10 mouse cellular contexts compared by ENCODE assay signal in genomic region chr6:142938549-142939345, GRCm38 (mm10). TPM values are rescaled to one million over a fixed set of nuclear protein-coding genes. Genes with fewer than 3 reads are reported as not detected.
DNase-seq lines count a peak whose midpoint lies in the region; ATAC-seq and TF ChIP-seq lines count a peak whose summit lies in the region.
"Had no signal": no experiment of that assay in that cellular context is flagged by ENCODE, and none has a peak within 500 bp of the region (broad histone marks: within the 10 kb centered on the region; RNA-seq: fewer than 3 reads in every experiment).

No protein-coding gene starts in this region.

- no peak for DNase-seq in hindbrain, embryonic 10.5 days (ENCODE audit: low spot score)
- DNase-seq in hindbrain, embryonic 11.5 days (ENCODE audit: low spot score): no peak
- DNase-seq in embryonic facial prominence, embryonic 10.5 days (ENCODE audit: low spot score): no peak
- DNase-seq in midbrain, postnatal 0 days (ENCODE audit: low spot score): peak; percentile 63
- no peak for DNase-seq in T-cell, adult 2 months (ENCODE audit: low spot score)
- DNase-seq in liver, postnatal 0 days: no peak
- DNase-seq in gastrocnemius, postnatal 36 days: no peak
- DNase-seq: thymus, adult 2 months had no signal

- no peak for ATAC-seq in hindbrain, embryonic 11.5 days (ENCODE audit: low FRiP score)
- peak; percentile 65; the same call in 1 of the 2 replicates for ATAC-seq in kidney, embryonic 16.5 days (ENCODE audit: low FRiP score, low TSS enrichment)
- no peak for ATAC-seq in midbrain, postnatal 0 days (ENCODE audit: low FRiP score)
- ATAC-seq in liver, postnatal 0 days: no peak

- H3K4me3 ChIP-seq in hindbrain, embryonic 10.5 days: no peak overlapping the region
- H3K4me3 ChIP-seq in hindbrain, embryonic 11.5 days (ENCODE audit: low read depth, low read length): no peak overlapping the region
- H3K4me3 ChIP-seq in embryonic facial prominence, embryonic 10.5 days: no peak overlapping the region
- no peak overlapping the region for H3K4me3 ChIP-seq in kidney, embryonic 16.5 days (ENCODE audit: low read length)
- H3K4me3 ChIP-seq in midbrain, postnatal 0 days (ENCODE audit: low read depth, low read length): no peak overlapping the region
- H3K4me3 ChIP-seq in liver, postnatal 0 days (ENCODE audit: low read depth, low read length): no peak overlapping the region
- H3K4me3 ChIP-seq: limb, embryonic 13.5 days had no signal

- no peak for TF ChIP-seq EP300 in liver, postnatal 0 days (IDR thresholded peaks at IDR 0.05; ENCODE audit: low read depth)

- no peak overlapping the region for H3K4me2 ChIP-seq in hindbrain, embryonic 11.5 days (replicated peaks; ENCODE audit: low read depth, low read length)
- no peak overlapping the region for H3K4me2 ChIP-seq in kidney, embryonic 16.5 days (replicated peaks; ENCODE audit: low read depth, low read length)
- no peak overlapping the region for H3K4me2 ChIP-seq in midbrain, postnatal 0 days (ENCODE audit: low read depth, low read length, poor library complexity, severe bottlenecking)
- no peak overlapping the region for H3K4me2 ChIP-seq in liver, postnatal 0 days (ENCODE audit: low read depth, low read length)
- H3K4me2 ChIP-seq: limb, embryonic 13.5 days had no signal

- H3K4me1 ChIP-seq in hindbrain, embryonic 10.5 days (replicated peaks): peaks cover 6% of the 10 kb centered on the region; the same call in 1 of the 2 replicates
- H3K4me1 ChIP-seq in hindbrain, embryonic 11.5 days (replicated peaks; ENCODE audit: control insufficient read depth, insufficient read depth, low read length): no peaks in the 10 kb centered on the region
- no peaks in the 10 kb centered on the region for H3K4me1 ChIP-seq in embryonic facial prominence, embryonic 10.5 days
- 0 out of 2 replicates have a peak, but pooled peaks cover 4% of the 10 kb centered on the region for H3K4me1 ChIP-seq in kidney, embryonic 16.5 days (ENCODE audit: insufficient read depth, low read length)
- 0 out of 2 replicates have a peak, but pooled peaks cover 2% of the 10 kb centered on the region for H3K4me1 ChIP-seq in midbrain, postnatal 0 days (ENCODE audit: insufficient read depth, low read length)
- no peaks in the 10 kb centered on the region for H3K4me1 ChIP-seq in liver, postnatal 0 days (ENCODE audit: insufficient read depth)
- H3K4me1 ChIP-seq: limb, embryonic 13.5 days had no signal

- no peak overlapping the region for H3K9ac ChIP-seq in hindbrain, embryonic 11.5 days (ENCODE audit: low read depth, low read length)
- H3K9ac ChIP-seq in kidney, embryonic 16.5 days (replicated peaks; ENCODE audit: low read length): no peak overlapping the region
- H3K9ac ChIP-seq in midbrain, postnatal 0 days (replicated peaks; ENCODE audit: low read length, poor library complexity, severe bottlenecking): no peak overlapping the region
- H3K9ac ChIP-seq in liver, postnatal 0 days (replicated peaks): no peak overlapping the region
- H3K9ac ChIP-seq: limb, embryonic 13.5 days had no signal

- H3K27ac ChIP-seq in hindbrain, embryonic 10.5 days: peak overlapping the region; percentile 60; the same call in 1 of the 2 replicates
- H3K27ac ChIP-seq in hindbrain, embryonic 11.5 days (ENCODE audit: low read depth, low read length): no peak overlapping the region
- peak overlapping the region; percentile 35; the same call in 1 of the 2 replicates for H3K27ac ChIP-seq in embryonic facial prominence, embryonic 10.5 days (replicated peaks)
- H3K27ac ChIP-seq in kidney, embryonic 16.5 days (ENCODE audit: low read length): peak overlapping the region; percentile 40; the same call in 1 of the 2 replicates
- H3K27ac ChIP-seq in midbrain, postnatal 0 days (ENCODE audit: low read depth, low read length): no peak overlapping the region
- no peak overlapping the region for H3K27ac ChIP-seq in liver, postnatal 0 days (ENCODE audit: low read depth)
- H3K27ac ChIP-seq: limb, embryonic 13.5 days had no signal

- no peaks in the 10 kb centered on the region for H3K36me3 ChIP-seq in hindbrain, embryonic 10.5 days
- H3K36me3 ChIP-seq in hindbrain, embryonic 11.5 days (ENCODE audit: control insufficient read depth, insufficient read depth, low read length): no peaks in the 10 kb centered on the region
- H3K36me3 ChIP-seq in embryonic facial prominence, embryonic 10.5 days (replicated peaks): no peaks in the 10 kb centered on the region
- no peaks in the 10 kb centered on the region for H3K36me3 ChIP-seq in kidney, embryonic 16.5 days (ENCODE audit: insufficient read depth, low read length)
- H3K36me3 ChIP-seq in midbrain, postnatal 0 days (ENCODE audit: insufficient read depth, low read length): no peaks in the 10 kb centered on the region
- no peaks in the 10 kb centered on the region for H3K36me3 ChIP-seq in liver, postnatal 0 days (replicated peaks; ENCODE audit: insufficient read depth, low read length)
- H3K36me3 ChIP-seq: limb, embryonic 13.5 days had no signal

- H3K9me3 ChIP-seq in hindbrain, embryonic 10.5 days: no peaks in the 10 kb centered on the region
- no peaks in the 10 kb centered on the region for H3K9me3 ChIP-seq in hindbrain, embryonic 11.5 days (ENCODE audit: control insufficient read depth, low read length)
- H3K9me3 ChIP-seq in embryonic facial prominence, embryonic 10.5 days: no peaks in the 10 kb centered on the region
- H3K9me3 ChIP-seq in kidney, embryonic 16.5 days (ENCODE audit: low read length): no peaks in the 10 kb centered on the region
- H3K9me3 ChIP-seq in midbrain, postnatal 0 days (ENCODE audit: low read length): no peaks in the 10 kb centered on the region
- H3K9me3 ChIP-seq in liver, postnatal 0 days (ENCODE audit: low read length): no peaks in the 10 kb centered on the region
- H3K9me3 ChIP-seq: limb, embryonic 13.5 days had no signal

- H3K27me3 ChIP-seq in hindbrain, embryonic 10.5 days (ENCODE audit: insufficient read depth, poor library complexity, severe bottlenecking): no peaks in the 10 kb centered on the region
- no peaks in the 10 kb centered on the region for H3K27me3 ChIP-seq in hindbrain, embryonic 11.5 days (ENCODE audit: control insufficient read depth, insufficient read depth, low read length)
- no peaks in the 10 kb centered on the region for H3K27me3 ChIP-seq in embryonic facial prominence, embryonic 10.5 days (replicated peaks; ENCODE audit: low read depth, poor library complexity, severe bottlenecking)
- no peaks in the 10 kb centered on the region for H3K27me3 ChIP-seq in kidney, embryonic 16.5 days (ENCODE audit: insufficient read depth, low read length)
- H3K27me3 ChIP-seq in midbrain, postnatal 0 days (ENCODE audit: insufficient read depth, low read length): no peaks in the 10 kb centered on the region
- H3K27me3 ChIP-seq in liver, postnatal 0 days (ENCODE audit: insufficient read depth, low read length): no peaks in the 10 kb centered on the region
- H3K27me3 ChIP-seq: limb, embryonic 13.5 days had no signal

- 68% methylated on average over 9 of the region's 9 CpGs for WGBS in hindbrain, embryonic 10.5 days
- 70% methylated on average over 9 of the region's 9 CpGs for WGBS in hindbrain, embryonic 11.5 days
- WGBS in embryonic facial prominence, embryonic 10.5 days: 76% methylated on average over 9 of the region's 9 CpGs
- WGBS in kidney, embryonic 16.5 days: 47% methylated on average over 9 of the region's 9 CpGs
- WGBS in midbrain, postnatal 0 days: 73% methylated on average over 9 of the region's 9 CpGs
- WGBS in liver, postnatal 0 days (ENCODE audit: insufficient replicate concordance): 69% methylated on average over 9 of the region's 9 CpGs

- intact Hi-C loops in gastrocnemius, postnatal 36 days (cut with DNase I): no loop called here

- no peak for TF ChIP-seq CTCF in midbrain, postnatal 0 days (IDR thresholded peaks at IDR 0.05)
- TF ChIP-seq CTCF in liver, postnatal 0 days (IDR thresholded peaks at IDR 0.05; ENCODE audit: low read depth): no peak

RNA-seq across cellular contexts. Expression of gene St8sia1, which starts 25.5 kb away (rescaled TPM):
- 3.6 and 5.4 TPM in 2 replicates for polyA plus RNA-seq in hindbrain, embryonic 10.5 days (2016; fragmentation: Nextera tagmentation; extraction: Ambion mirVana)
- polyA plus RNA-seq in hindbrain, embryonic 11.5 days (2014; fragmentation: Nextera tagmentation; extraction: Ambion mirVana): 5.1 and 6.3 TPM in 2 replicates
- 1.6 and 2.4 TPM in 2 replicates for polyA plus RNA-seq in embryonic facial prominence, embryonic 10.5 days (2016; fragmentation: Nextera tagmentation; extraction: Ambion mirVana)
- 4.2 and 4.5 TPM in 2 replicates for polyA plus RNA-seq in kidney, embryonic 16.5 days (2015; fragmentation: Nextera tagmentation; extraction: Ambion mirVana)
- total RNA-seq in midbrain, postnatal 0 days (2014; rRNA removed): 17.7 and 25.3 TPM in 2 replicates
- 4.0 and 4.5 TPM in 2 replicates for polyA plus RNA-seq in midbrain, postnatal 0 days (2015; fragmentation: Nextera tagmentation; extraction: Ambion mirVana)
- polyA plus RNA-seq in liver, postnatal 0 days (2015; fragmentation: Nextera tagmentation; extraction: Ambion mirVana): 0.05 and 0.22 TPM in 2 replicates
- total RNA-seq in gastrocnemius, postnatal 36 days (2021): under 1 TPM; 0.10 to 0.28 TPM

Comparison
In these comparisons a context has a peak if more than half of its experiments do, and no peak if none do; other contexts are left out.
1. H3K27ac ChIP-seq: peak in hindbrain, embryonic 10.5 days (single experiment), embryonic facial prominence, embryonic 10.5 days (single experiment) and kidney, embryonic 16.5 days (single experiment); none in hindbrain, embryonic 11.5 days (single experiment), midbrain, postnatal 0 days (single experiment) and liver, postnatal 0 days (single experiment).